Mouse (Mus musculus): ENCODE data around the gene Ubl7. TPM values are rescaled to one million over a fixed set of nuclear protein-coding genes. Genes with fewer than 3 reads are reported as not detected.

The Ubl7 gene
- polyA plus RNA-seq, 1 experiment from 2014 or later = 177 TPM

GRCm38 (mm10) chr9:57940861-57941638, 30.3 kb downstream of the Ubl7 start:
- Histone ChIP-seq H3K27ac (ENCODE audit: low read depth, low read length) (peak overlapping the region; percentile 93), H3K9me3 (ENCODE audit: control insufficient read depth, low read length) (no peaks in the 10 kb centered on the region), H3K36me3 (ENCODE audit: control insufficient read depth, insufficient read depth, low read length) (no peaks in the 10 kb centered on the region), H3K4me2 (ENCODE audit: low read length) (peak overlapping the region; percentile 79), H3K27me3 (replicated peaks; ENCODE audit: control insufficient read depth, insufficient read depth, low read length) (no peaks in the 10 kb centered on the region), H3K9ac (ENCODE audit: low read depth, low read length) (peak overlapping the region; percentile 88), H3K4me1 (ENCODE audit: control insufficient read depth, insufficient read depth, low read depth, low read length) (peaks cover 27% of the 10 kb centered on the region), H3K4me3 (ENCODE audit: low read length) (peak overlapping the region; percentile 83)
- 10% methylated on average over 19 of the region's 28 CpGs for WGBS
- ATAC-seq = no peak; the same call in 1 of the 2 replicates

DNA sequence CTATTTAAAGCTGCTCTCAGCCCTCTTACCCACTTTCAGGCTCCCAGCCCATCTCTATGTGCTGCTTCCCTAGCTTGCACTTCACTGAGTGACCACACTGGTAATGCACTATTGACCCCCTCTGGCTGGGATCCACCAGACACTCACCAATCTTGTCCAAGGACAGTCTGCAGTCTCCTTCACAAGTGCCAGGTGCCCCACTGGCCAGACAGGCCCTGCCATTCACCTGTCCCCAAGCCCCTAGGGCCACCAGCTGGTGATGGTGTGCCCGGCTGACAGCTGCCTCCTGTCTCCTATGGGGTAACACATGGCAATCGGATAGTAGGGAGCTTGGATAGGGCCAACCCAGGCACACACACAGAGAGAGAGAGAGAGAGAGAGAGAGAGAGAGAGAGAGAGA, 31.3 kb downstream of the Ubl7 start:
- Histone ChIP-seq H3K4me3 (ENCODE audit: low read length) (peak overlapping the region; percentile 83), H3K27ac (ENCODE audit: low read depth, low read length) (no peak overlapping the region), H3K9ac (ENCODE audit: low read depth, low read length) (no peak overlapping the region), H3K4me2 (ENCODE audit: low read length) (peak overlapping the region; percentile 79), H3K9me3 (ENCODE audit: control insufficient read depth, low read length) (no peaks in the 10 kb centered on the region), H3K27me3 (replicated peaks; ENCODE audit: control insufficient read depth, insufficient read depth, low read length) (no peaks in the 10 kb centered on the region), H3K36me3 (ENCODE audit: control insufficient read depth, insufficient read depth, low read length) (no peaks in the 10 kb centered on the region), H3K4me1 (ENCODE audit: control insufficient read depth, insufficient read depth, low read depth, low read length) (peaks cover 33% of the 10 kb centered on the region)
- WGBS = 54% methylated on average over 2 of the region's 2 CpGs
- ATAC-seq = no peak

DNA sequence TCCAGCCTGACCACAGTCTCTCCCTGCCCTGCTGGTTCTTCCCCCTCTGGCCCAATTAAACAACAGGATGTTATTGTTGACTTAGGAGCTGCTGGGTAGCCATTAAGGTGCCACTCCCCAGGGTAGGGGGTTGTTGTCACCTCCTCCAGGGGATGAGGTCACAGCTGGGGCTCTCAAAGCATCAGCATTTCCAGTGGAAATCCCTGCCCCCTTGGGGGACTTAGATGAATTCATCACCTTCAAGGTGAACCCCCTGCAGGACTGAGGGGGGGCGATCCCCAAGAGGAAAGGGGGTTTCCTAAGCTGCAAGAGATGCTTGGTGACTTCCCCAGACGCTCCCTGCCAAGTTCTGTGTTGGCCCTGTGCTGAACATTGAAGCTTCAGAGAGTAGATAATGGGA, 32.3 kb downstream of the Ubl7 start:
- Histone ChIP-seq H3K4me2 (ENCODE audit: low read length) (peak overlapping the region; percentile 79), H3K36me3 (ENCODE audit: control insufficient read depth, insufficient read depth, low read length) (no peaks in the 10 kb centered on the region), H3K9ac (ENCODE audit: low read depth, low read length) (no peak overlapping the region), H3K27ac (ENCODE audit: low read depth, low read length) (no peak overlapping the region), H3K27me3 (replicated peaks; ENCODE audit: control insufficient read depth, insufficient read depth, low read length) (no peaks in the 10 kb centered on the region), H3K4me3 (ENCODE audit: low read length) (no peak overlapping the region), H3K9me3 (ENCODE audit: control insufficient read depth, low read length) (no peaks in the 10 kb centered on the region), H3K4me1 (ENCODE audit: control insufficient read depth, insufficient read depth, low read depth, low read length) (peaks cover 34% of the 10 kb centered on the region)
- no peak for ATAC-seq
- WGBS = 36% methylated on average over 2 of the region's 2 CpGs

- no peak overlapping the region for H3K27ac ChIP-seq (ENCODE audit: low read depth, low read length)
- H3K27me3 ChIP-seq (replicated peaks; ENCODE audit: control insufficient read depth, insufficient read depth, low read length) = no peaks in the 10 kb centered on the region
- 0 out of 2 replicates have a peak overlapping the region, but pooled peaks have one; percentile 2 for H3K4me2 ChIP-seq (ENCODE audit: low read length)
- no peak for ATAC-seq
- H3K4me3 ChIP-seq (ENCODE audit: low read length) = no peak overlapping the region
- no peaks in the 10 kb centered on the region for H3K9me3 ChIP-seq (ENCODE audit: control insufficient read depth, low read length)
- H3K4me1 ChIP-seq (ENCODE audit: control insufficient read depth, insufficient read depth, low read depth, low read length) = peaks cover 32% of the 10 kb centered on the region
- no peak overlapping the region for H3K9ac ChIP-seq (ENCODE audit: low read depth, low read length)
- H3K36me3 ChIP-seq (ENCODE audit: control insufficient read depth, insufficient read depth, low read length) = no peaks in the 10 kb centered on the region
- WGBS = 23% methylated on average over 5 of the region's 5 CpGs
Measured at GRCm38 (mm10) chr9:57944572-57944971, 33.8 kb downstream of the Ubl7 start.

- 69% methylated on average over 8 of the region's 8 CpGs for WGBS
- no peak overlapping the region for H3K9ac ChIP-seq (ENCODE audit: low read depth, low read length)
Measured at GRCm38 (mm10) chr9:57945771-57946616, 35.2 kb downstream of the Ubl7 start.

GRCm38 (mm10) chr9:57947381-57948030, 36.7 kb downstream of the Ubl7 start:
- Histone ChIP-seq H3K27ac (ENCODE audit: low read depth, low read length) (no peak overlapping the region), H3K4me2 (ENCODE audit: low read length) (no peak overlapping the region), H3K36me3 (ENCODE audit: control insufficient read depth, insufficient read depth, low read length) (no peaks in the 10 kb centered on the region), H3K4me1 (ENCODE audit: control insufficient read depth, insufficient read depth, low read depth, low read length) (peaks cover 37% of the 10 kb centered on the region), H3K9ac (ENCODE audit: low read depth, low read length) (no peak overlapping the region), H3K9me3 (ENCODE audit: control insufficient read depth, low read length) (no peaks in the 10 kb centered on the region), H3K4me3 (ENCODE audit: low read length) (no peak overlapping the region), H3K27me3 (replicated peaks; ENCODE audit: control insufficient read depth, insufficient read depth, low read length) (no peaks in the 10 kb centered on the region)
- no peak for ATAC-seq
- WGBS = 59% methylated on average over 7 of the region's 7 CpGs

More at GRCm38 (mm10) chr9:57945771-57946616, 35.2 kb downstream of the Ubl7 start:
- no peaks in the 10 kb centered on the region for H3K9me3 ChIP-seq (ENCODE audit: control insufficient read depth, low read length)
- ATAC-seq = no peak
- H3K4me2 ChIP-seq (ENCODE audit: low read length) = no peak overlapping the region
- no peak overlapping the region for H3K4me3 ChIP-seq (ENCODE audit: low read length)
- H3K27ac ChIP-seq (ENCODE audit: low read depth, low read length) = no peak overlapping the region
- H3K4me1 ChIP-seq (ENCODE audit: control insufficient read depth, insufficient read depth, low read depth, low read length) = peaks cover 43% of the 10 kb centered on the region
- no peaks in the 10 kb centered on the region for H3K27me3 ChIP-seq (replicated peaks; ENCODE audit: control insufficient read depth, insufficient read depth, low read length)
- H3K36me3 ChIP-seq (ENCODE audit: control insufficient read depth, insufficient read depth, low read length) = no peaks in the 10 kb centered on the region

DNA sequence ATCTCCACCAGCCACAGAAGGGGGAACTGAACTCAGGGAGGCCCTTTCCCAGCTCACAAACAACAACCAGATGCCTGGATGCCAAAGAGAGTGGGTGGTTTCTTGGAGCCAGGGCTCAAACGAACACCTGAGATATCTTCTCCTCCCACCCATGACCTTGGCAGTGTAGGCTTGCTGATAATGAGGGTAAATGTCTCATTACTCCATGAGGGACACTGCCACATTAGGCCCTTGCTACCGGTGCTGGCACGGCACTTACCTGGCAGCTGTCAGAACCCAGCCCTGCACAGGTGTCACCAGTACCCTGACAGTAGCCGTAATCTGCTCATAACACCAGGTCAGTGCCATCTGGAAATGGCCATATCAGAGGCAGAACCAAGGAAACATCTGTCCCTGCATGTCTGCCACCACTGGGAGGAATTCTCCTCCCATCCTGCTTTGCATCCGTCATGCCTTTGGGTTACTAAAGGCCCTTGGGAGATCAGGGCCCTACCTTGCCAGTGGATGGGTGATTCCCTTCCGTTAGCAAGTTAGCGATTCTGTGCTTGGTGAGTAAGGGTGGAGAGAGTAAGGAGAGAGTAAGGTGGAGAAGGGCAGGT, 37.7 kb downstream of the Ubl7 start:
- 79% methylated on average over 7 of the region's 7 CpGs for WGBS
- no peak for ATAC-seq
- H3K4me1 ChIP-seq (ENCODE audit: control insufficient read depth, insufficient read depth, low read depth, low read length) = peaks cover 37% of the 10 kb centered on the region

DNA sequence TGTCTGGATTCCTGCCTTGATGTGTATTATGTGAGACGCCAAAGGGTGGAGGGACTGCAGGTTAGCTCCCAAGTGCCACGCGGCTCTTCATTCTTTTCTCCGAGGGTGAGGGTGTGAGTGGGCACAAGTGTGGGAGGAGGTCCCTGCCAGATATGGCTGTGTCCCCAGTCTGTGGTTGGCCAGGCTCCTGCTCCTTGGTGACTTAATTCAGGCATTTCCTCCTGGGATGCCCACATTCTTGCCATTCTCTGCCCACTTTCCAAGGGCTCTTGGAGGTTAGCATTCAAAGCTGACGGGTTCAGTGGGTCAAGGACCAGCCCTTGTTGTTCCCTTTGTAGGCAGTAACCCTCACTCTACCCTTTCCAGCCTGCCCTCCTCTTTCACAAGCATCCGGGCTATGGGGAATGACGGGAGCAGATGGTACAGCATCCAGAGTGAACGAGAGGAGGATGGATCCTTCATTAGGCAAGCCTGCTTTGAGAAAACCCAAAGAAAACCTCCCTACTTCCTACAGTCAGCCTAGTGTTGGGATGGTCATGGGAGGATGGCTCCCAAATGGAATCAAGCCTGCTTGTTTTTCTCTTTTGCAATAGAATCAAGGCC, 38.4 kb downstream of the Ubl7 start:
- peaks cover 37% of the 10 kb centered on the region for H3K4me1 ChIP-seq (ENCODE audit: control insufficient read depth, insufficient read depth, low read depth, low read length)
- no peak for ATAC-seq
- no peak overlapping the region for H3K27ac ChIP-seq (ENCODE audit: low read depth, low read length)
- no peaks in the 10 kb centered on the region for H3K36me3 ChIP-seq (ENCODE audit: control insufficient read depth, insufficient read depth, low read length)
- no peaks in the 10 kb centered on the region for H3K27me3 ChIP-seq (replicated peaks; ENCODE audit: control insufficient read depth, insufficient read depth, low read length)
- no peak overlapping the region for H3K9ac ChIP-seq (ENCODE audit: low read depth, low read length)
- no peak overlapping the region for H3K4me3 ChIP-seq (ENCODE audit: low read length)
- H3K9me3 ChIP-seq (ENCODE audit: control insufficient read depth, low read length) = no peaks in the 10 kb centered on the region
- no peak overlapping the region for H3K4me2 ChIP-seq (ENCODE audit: low read length)
- WGBS = 72% methylated on average over 8 of the region's 8 CpGs

More for the DNA sequence above, 37.7 kb downstream of the Ubl7 start:
- Histone ChIP-seq H3K36me3 (ENCODE audit: control insufficient read depth, insufficient read depth, low read length) (no peaks in the 10 kb centered on the region), H3K9me3 (ENCODE audit: control insufficient read depth, low read length) (no peaks in the 10 kb centered on the region), H3K4me2 (ENCODE audit: low read length) (no peak overlapping the region), H3K27ac (ENCODE audit: low read depth, low read length) (no peak overlapping the region), H3K4me3 (ENCODE audit: low read length) (no peak overlapping the region), H3K9ac (ENCODE audit: low read depth, low read length) (no peak overlapping the region), H3K27me3 (replicated peaks; ENCODE audit: control insufficient read depth, insufficient read depth, low read length) (no peaks in the 10 kb centered on the region)

Data from hindbrain, embryonic 16.5 days (tissue).